Mouse (Mus musculus): ENCODE data around the gene Arf5. TPM values are rescaled to one million over a fixed set of nuclear protein-coding genes. Genes with fewer than 3 reads are reported as not detected.

Gene Arf5
- polyA plus RNA-seq, 1 experiment from 2014 or later: 372 TPM

GRCm38 (mm10) chr6:28474211-28474610, 50.9 kb downstream of the Arf5 start:
- Histone ChIP-seq H3K36me3 (ENCODE audit: control insufficient read depth, insufficient read depth) (no peaks in the 10 kb centered on the region), H3K9ac (ENCODE audit: low read depth, low read length) (no peak overlapping the region), H3K4me2 (ENCODE audit: low read depth, low read length) (no peak overlapping the region), H3K9me3 (replicated peaks; ENCODE audit: control insufficient read depth, low read length) (no peaks in the 10 kb centered on the region), H3K27ac (ENCODE audit: low read length) (no peak overlapping the region), H3K4me3 (ENCODE audit: low read depth, low read length) (no peak overlapping the region), H3K4me1 (ENCODE audit: control insufficient read depth, low read depth, low read length) (peaks cover 7% of the 10 kb centered on the region), H3K27me3 (ENCODE audit: control insufficient read depth, insufficient read depth, low read depth, low read length) (no peaks in the 10 kb centered on the region)
- ATAC-seq (ENCODE audit: low read depth): no peak
- WGBS (ENCODE audit: insufficient replicate concordance): 75% methylated on average over 4 of the region's 4 CpGs

- Histone ChIP-seq H3K4me2 (ENCODE audit: low read depth, low read length) (no peak within 1 kb of the TSS), H3K27me3 (ENCODE audit: control insufficient read depth, insufficient read depth, low read depth, low read length) (no peaks in the 10 kb centered on the region), H3K9ac (ENCODE audit: low read depth, low read length) (no peak within 1 kb of the TSS), H3K4me3 (ENCODE audit: low read depth, low read length) (no peak within 1 kb of the TSS), H3K36me3 (ENCODE audit: control insufficient read depth, insufficient read depth) (no peaks in the 10 kb centered on the region), H3K27ac (ENCODE audit: low read length) (no peak within 1 kb of the TSS), H3K9me3 (replicated peaks; ENCODE audit: control insufficient read depth, low read length) (no peaks in the 10 kb centered on the region), H3K4me1 (ENCODE audit: control insufficient read depth, low read depth, low read length) (peaks cover 12% of the 10 kb centered on the region)
- WGBS (ENCODE audit: insufficient replicate concordance): 67% methylated on average over 5 of the region's 5 CpGs
- no peak for ATAC-seq (ENCODE audit: low read depth)
These were observed 51.5 kb downstream of the Arf5 start, which contains the start of gene Snd1 for GRCm38 (mm10) chr6:28474839-28475238. Snd1 (plus strand) TSS chr6:28475139.

Other genes starting within 250 kb of the Arf5 start
- gene Zfp800, start 25.6 kb upstream of the Arf5 start, polyA plus RNA-seq (2015; fragmentation: Nextera tagmentation; extraction: Ambion mirVana): 19.7 and 22.8 TPM in 2 replicates
- gene Fscn3, start 4.2 kb downstream of the Arf5 start, polyA plus RNA-seq (2015; fragmentation: Nextera tagmentation; extraction: Ambion mirVana): 0.33 and 0.35 TPM in 2 replicates
- gene Gcc1, start 4.8 kb downstream of the Arf5 start, polyA plus RNA-seq (2015; fragmentation: Nextera tagmentation; extraction: Ambion mirVana): 3.7 and 4.4 TPM in 2 replicates
- gene Pax4, start 25.8 kb downstream of the Arf5 start, polyA plus RNA-seq (2015; fragmentation: Nextera tagmentation; extraction: Ambion mirVana): not detected in 2 replicates
- gene Snd1, start 51.6 kb downstream of the Arf5 start, polyA plus RNA-seq (2015; fragmentation: Nextera tagmentation; extraction: Ambion mirVana): 52.9 and 56.1 TPM in 2 replicates